Mouse (Mus musculus): ENCODE data around the gene Pkd1.

DNA sequence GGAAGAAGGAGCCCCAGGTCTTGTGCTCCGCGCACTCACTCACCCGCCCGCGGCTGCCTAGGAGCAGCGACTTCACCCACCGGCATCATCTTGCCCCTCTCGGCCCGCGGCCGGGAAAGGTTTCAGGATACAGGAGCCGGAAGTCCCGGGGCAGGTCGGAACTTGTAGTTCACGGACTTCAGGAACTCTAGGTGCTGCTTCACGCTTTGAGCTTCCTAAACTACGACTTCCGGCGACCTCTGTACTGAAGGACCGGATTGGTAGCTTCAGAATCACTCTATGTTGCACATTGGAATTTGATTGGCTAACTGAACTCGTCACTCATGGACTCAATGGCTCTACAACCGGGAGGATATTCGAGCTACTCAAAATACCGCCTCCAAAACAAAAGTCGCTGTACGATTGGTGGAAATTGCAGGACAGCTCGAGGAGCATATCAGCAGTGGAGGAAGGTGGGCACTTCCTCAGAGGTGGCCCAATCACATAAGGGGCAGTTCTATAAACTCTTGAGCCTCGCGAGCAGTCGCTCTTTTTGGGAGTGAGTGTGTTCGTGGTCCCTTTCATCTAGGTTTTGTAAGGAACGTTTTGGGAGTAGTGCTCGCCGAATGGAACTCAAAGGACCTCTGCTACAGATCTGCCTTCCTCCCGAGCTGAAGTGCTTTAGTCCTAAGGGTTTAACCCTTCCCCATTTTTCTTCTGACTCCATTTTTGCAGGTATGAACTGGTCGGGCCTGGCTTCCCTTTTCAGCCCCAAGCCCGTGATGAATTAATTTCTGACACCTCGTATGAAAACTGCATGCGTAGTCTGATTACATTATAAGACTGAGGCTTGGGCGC, 21.7 kb upstream of the Pkd1 start, which contains the start of gene Traf7:
- TF ChIP-seq CTCF (conservative IDR thresholded peaks at IDR 0.05; ENCODE audit: insufficient read depth, insufficient read length, low read depth, low read length) (no peak), POLR2A (IDR thresholded peaks at IDR 0.05; ENCODE audit: low read depth, low read length) (peak; percentile 62)

Measured in kidney, adult 2 months (tissue).